Comparison of ENCODE assay signal across 24 mouse cellular contexts in the genomic region with DNA sequence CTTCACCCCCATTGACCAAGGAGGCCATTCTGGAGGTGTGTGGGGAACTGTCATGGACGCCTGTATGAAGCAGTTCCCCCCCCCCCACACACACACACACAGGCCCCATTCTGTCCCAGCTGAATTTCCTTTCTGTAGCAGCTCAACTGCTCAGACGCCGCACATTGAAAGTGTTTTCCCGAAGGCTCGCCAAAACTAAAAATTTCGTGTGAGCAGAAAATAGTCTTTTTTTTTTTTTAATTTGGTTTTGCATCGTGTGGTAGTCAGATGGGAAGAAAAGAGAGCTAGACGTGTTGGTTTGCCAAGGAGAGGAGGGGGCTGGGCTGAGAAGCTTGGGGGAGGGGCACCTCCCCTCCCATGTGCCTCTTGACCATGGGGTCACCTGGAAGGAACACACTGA. TPM values are rescaled to one million over a fixed set of nuclear protein-coding genes. Genes with fewer than 3 reads are reported as not detected.
A peak's percentile ranks its signal among the peaks of the same experiment; 100 is the strongest.
DNase-seq lines count a peak whose midpoint lies in the region; ATAC-seq and TF ChIP-seq lines count a peak whose summit lies in the region.
"Had no signal": no experiment of that assay in that cellular context is flagged by ENCODE, and none has a peak within 500 bp of the region (broad histone marks: within the 10 kb centered on the region; RNA-seq: fewer than 3 reads in every experiment).

No protein-coding gene starts in this region.

- no peak overlapping the region for H3K4me3 ChIP-seq in forebrain, postnatal 0 days (ENCODE audit: low read depth, low read length)
- no peak overlapping the region for H3K4me3 ChIP-seq in forebrain, embryonic 11.5 days (ENCODE audit: low read depth, low read length)
- no peak overlapping the region for H3K4me3 ChIP-seq in heart, embryonic 15.5 days
- no peak overlapping the region for H3K4me3 ChIP-seq in heart, adult 2 months
- H3K4me3 ChIP-seq: embryonic facial prominence, embryonic 12.5 days; embryonic facial prominence, embryonic 15.5 days; forebrain, embryonic 12.5 days; gastrocnemius, adult 2 months; hindbrain, embryonic 10.5 days; hindbrain, embryonic 13.5 days; intestine, embryonic 15.5 days had no signal

- TF ChIP-seq POLR2A in heart, adult 2 months (IDR thresholded peaks at IDR 0.05; ENCODE audit: insufficient read depth, low read depth, low read length) = no peak

- 41% methylated on average over 8 of the region's 8 CpGs for whole genome bisulfite sequencing in forebrain, postnatal 0 days
- WGBS in forebrain, embryonic 11.5 days = 84% methylated on average over 8 of the region's 8 CpGs
- 59% methylated on average over 8 of the region's 8 CpGs for WGBS in heart, embryonic 15.5 days
- WGBS in heart, adult 2 months = 61% methylated on average over 8 of the region's 8 CpGs

- ATAC-seq in forebrain, postnatal 0 days = peak; percentile 34; the same call in 1 of the 2 replicates
- no peak for ATAC-seq in forebrain, embryonic 11.5 days (replicated peaks; ENCODE audit: low FRiP score)
- ATAC-seq in heart, embryonic 15.5 days (replicated peaks; ENCODE audit: insufficient number of reproducible peaks, insufficient read depth, low FRiP score, low read depth) = no peak
- ATAC-seq: hindbrain, embryonic 16.5 days; intestine, embryonic 15.5 days; Patski had no signal

- no peak for TF ChIP-seq CTCF in forebrain, postnatal 0 days (IDR thresholded peaks at IDR 0.05; ENCODE audit: low read depth)
- no peak for TF ChIP-seq CTCF in heart, adult 2 months (IDR thresholded peaks at IDR 0.05)

- no peaks in the 10 kb centered on the region for H3K27me3 ChIP-seq in forebrain, postnatal 0 days (ENCODE audit: insufficient read depth, low read length)
- no peaks in the 10 kb centered on the region for H3K27me3 ChIP-seq in forebrain, embryonic 11.5 days (ENCODE audit: control insufficient read depth, insufficient read depth, low read length)
- peaks cover 2% of the 10 kb centered on the region; the same call in 1 of the 2 replicates for H3K27me3 ChIP-seq in heart, embryonic 15.5 days
- H3K27me3 ChIP-seq in heart, adult 2 months (ENCODE audit: control insufficient read depth, insufficient read depth, low read length) = 0 out of 2 replicates have a peak, but pooled peaks cover 2% of the 10 kb centered on the region
- H3K27me3 ChIP-seq: embryonic facial prominence, embryonic 15.5 days; hindbrain, embryonic 13.5 days; intestine, embryonic 15.5 days; Patski had no signal

- DNase-seq in forebrain, postnatal 0 days = peak; percentile 69
- DNase-seq in forebrain, embryonic 11.5 days (ENCODE audit: low spot score) = no peak
- no peak for DNase-seq in heart, adult 2 months
- DNase-seq in left cerebral cortex, postnatal 14 days (ENCODE audit: low spot score in 2 of 2) = peak; percentile 53 to 68
- DNase-seq in left cerebral cortex, adult 8-10 months (ENCODE audit: low spot score in 2 of 2) = no peak
- peak; percentile 73 for DNase-seq in telencephalon, adult 2 months (ENCODE audit: low read depth, low spot score)
- DNase-seq: adrenal gland, postnatal 10 days; adrenal gland, postnatal 36 days; B cell, adult 2 months; gastrocnemius, adult 2 months; gastrocnemius, postnatal 14 days; heart, adult 11 months; heart, postnatal 36 days had no signal

- intact Hi-C loops in heart, adult 2 months (cut with DNase I) = no loop called here
- intact Hi-C loops in left cerebral cortex, postnatal 14 days (cut with DNase I) = no loop called here

- TF ChIP-seq EP300 in heart, adult 2 months (IDR thresholded peaks at IDR 0.05; ENCODE audit: insufficient read depth, low read depth, low read length) = no peak

- peak overlapping the region; percentile 54; the same call in 1 of the 2 replicates for H3K27ac ChIP-seq in forebrain, postnatal 0 days (ENCODE audit: low read depth, low read length)
- no peak overlapping the region for H3K27ac ChIP-seq in forebrain, embryonic 11.5 days (ENCODE audit: low read depth, low read length)
- peak overlapping the region; percentile 53; the same call in 1 of the 2 replicates for H3K27ac ChIP-seq in heart, embryonic 15.5 days
- no peak overlapping the region for H3K27ac ChIP-seq in heart, adult 2 months
- H3K27ac ChIP-seq: embryonic facial prominence, embryonic 12.5 days; embryonic facial prominence, embryonic 15.5 days; forebrain, embryonic 12.5 days; gastrocnemius, adult 2 months; hindbrain, embryonic 10.5 days; hindbrain, embryonic 13.5 days; intestine, embryonic 15.5 days had no signal

- H3K4me2 ChIP-seq in forebrain, postnatal 0 days (ENCODE audit: low read depth) = no peak overlapping the region
- no peak overlapping the region for H3K4me2 ChIP-seq in forebrain, embryonic 11.5 days (ENCODE audit: low read depth, low read length, severe bottlenecking)
- no peak overlapping the region for H3K4me2 ChIP-seq in heart, embryonic 15.5 days
- H3K4me2 ChIP-seq: embryonic facial prominence, embryonic 12.5 days; embryonic facial prominence, embryonic 15.5 days; forebrain, embryonic 12.5 days; hindbrain, embryonic 13.5 days; intestine, embryonic 15.5 days had no signal

- H3K9me3 ChIP-seq in forebrain, postnatal 0 days (ENCODE audit: low read length) = no peaks in the 10 kb centered on the region
- no peaks in the 10 kb centered on the region for H3K9me3 ChIP-seq in forebrain, embryonic 11.5 days (ENCODE audit: control insufficient read depth, low read length)
- H3K9me3 ChIP-seq in heart, embryonic 15.5 days (replicated peaks) = no peaks in the 10 kb centered on the region
- H3K9me3 ChIP-seq: embryonic facial prominence, embryonic 12.5 days; embryonic facial prominence, embryonic 15.5 days; forebrain, embryonic 12.5 days; hindbrain, embryonic 10.5 days; hindbrain, embryonic 13.5 days; intestine, embryonic 15.5 days had no signal

- H3K79me2 ChIP-seq in heart, adult 2 months (replicated peaks; ENCODE audit: control insufficient read depth, insufficient read depth, low read length) = no peaks in the 10 kb centered on the region

- no peaks in the 10 kb centered on the region for H3K36me3 ChIP-seq in forebrain, postnatal 0 days (ENCODE audit: insufficient read depth)
- H3K36me3 ChIP-seq in forebrain, embryonic 11.5 days (ENCODE audit: control insufficient read depth, insufficient read depth, low read length) = no peaks in the 10 kb centered on the region
- H3K36me3 ChIP-seq in heart, embryonic 15.5 days = no peaks in the 10 kb centered on the region
- H3K36me3 ChIP-seq in heart, adult 2 months (ENCODE audit: control insufficient read depth, insufficient read depth, low read length) = no peaks in the 10 kb centered on the region
- H3K36me3 ChIP-seq: embryonic facial prominence, embryonic 12.5 days; embryonic facial prominence, embryonic 15.5 days; forebrain, embryonic 12.5 days; G1E; hindbrain, embryonic 10.5 days; hindbrain, embryonic 13.5 days; intestine, embryonic 15.5 days had no signal

- no peak overlapping the region for H3K9ac ChIP-seq in forebrain, postnatal 0 days
- H3K9ac ChIP-seq in forebrain, embryonic 11.5 days (ENCODE audit: low read length) = no peak overlapping the region
- no peak overlapping the region for H3K9ac ChIP-seq in heart, embryonic 15.5 days
- no peak overlapping the region for H3K9ac ChIP-seq in heart, adult 2 months (ENCODE audit: low read depth, low read length)
- H3K9ac ChIP-seq: embryonic facial prominence, embryonic 12.5 days; embryonic facial prominence, embryonic 15.5 days; forebrain, embryonic 12.5 days; hindbrain, embryonic 13.5 days; intestine, embryonic 15.5 days had no signal

- peaks cover 12% of the 10 kb centered on the region; the same call in 1 of the 2 replicates for H3K4me1 ChIP-seq in forebrain, postnatal 0 days (ENCODE audit: insufficient read depth)
- H3K4me1 ChIP-seq in forebrain, embryonic 11.5 days (replicated peaks; ENCODE audit: control insufficient read depth, insufficient read depth, low read length) = peaks cover 2% of the 10 kb centered on the region; the same call in 1 of the 2 replicates
- peaks cover 45% of the 10 kb centered on the region for H3K4me1 ChIP-seq in heart, embryonic 15.5 days (replicated peaks)
- H3K4me1 ChIP-seq in heart, adult 2 months (ENCODE audit: control insufficient read depth, insufficient read depth, low read length) = no peaks in the 10 kb centered on the region

RNA-seq across cellular contexts. Expression of a gene that starts 23.5 kb away (rescaled TPM):
- 24.4 and 25.1 TPM in 2 replicates for total RNA-seq in forebrain, postnatal 0 days (2014; rRNA removed)
- polyA plus RNA-seq in forebrain, postnatal 0 days (2015; fragmentation: Nextera tagmentation; extraction: Ambion mirVana) = 8.1 and 10.2 TPM in 2 replicates
- 6.7 and 7.6 TPM in 2 replicates for polyA plus RNA-seq in forebrain, embryonic 11.5 days (2014; fragmentation: Nextera tagmentation; extraction: Ambion mirVana)
- polyA plus RNA-seq in heart, embryonic 15.5 days (2015; fragmentation: Nextera tagmentation; extraction: Ambion mirVana) = 2.5 and 4.2 TPM in 2 replicates
- total RNA-seq in heart, adult 2 months (2021) = under 1 TPM; 0.26 to 0.34 TPM
- polyA plus RNA-seq in heart, adult 2 months (2012; rRNA removed) = 0.82 and 1.5 TPM in 2 replicates
- 10 to 100 TPM; 60.6 to 62.5 TPM for total RNA-seq in left cerebral cortex, postnatal 14 days (2021)
- total RNA-seq in left cerebral cortex, adult 8-10 months (2022) = 10 to 100 TPM; 53.3 to 55.9 (median 53.6) TPM
- total RNA-seq: common myeloid progenitor, adult 5-6 weeks had no signal
- polyA plus RNA-seq: G1E had no signal

Comparison
In these comparisons a context has a peak if more than half of its experiments do, and no peak if none do; other contexts are left out.
1. DNase-seq: peak in forebrain, postnatal 0 days (single experiment), left cerebral cortex, postnatal 14 days (2 of 2) and telencephalon, adult 2 months (single experiment); none in forebrain, embryonic 11.5 days (single experiment), heart, adult 2 months (0 of 2) and left cerebral cortex, adult 8-10 months (0 of 2).
2. H3K27ac ChIP-seq: peak in forebrain, postnatal 0 days (single experiment) and heart, embryonic 15.5 days (single experiment); none in forebrain, embryonic 11.5 days (single experiment) and heart, adult 2 months (single experiment).
3. RNA of a gene that starts 23.5 kb away (total RNA-seq): 60.6 to 62.5 TPM in left cerebral cortex, postnatal 14 days, 53.3 to 55.9 TPM in left cerebral cortex, adult 8-10 months and 24.4 to 25.1 TPM in forebrain, postnatal 0 days; 0.26 to 0.34 TPM in heart, adult 2 months; every median in the first group is over 10 times any median in the second.